Mouse (Mus musculus): ENCODE data around the gene Best2.

The Best2 gene

GRCm38 (mm10) chr8:84982499-84983011 is 31.8 kb downstream of the Best2 start:
- DNase-seq (ENCODE audit: extremely low spot score), result no peak

GRCm38 (mm10) chr8:84981644-84982498 is 32.5 kb downstream of the Best2 start:
- no peak for DNase-seq (ENCODE audit: extremely low spot score)

GRCm38 (mm10) chr8:84980622-84981358 is 33.5 kb downstream of the Best2 start:
- no peak for DNase-seq (ENCODE audit: extremely low spot score)

- DNase-seq (ENCODE audit: extremely low spot score), result peak; percentile 88
Measured at GRCm38 (mm10) chr8:84979599-84980421, 34.5 kb downstream of the Best2 start.

- peak; percentile 86 for DNase-seq (ENCODE audit: extremely low spot score)
Measured at GRCm38 (mm10) chr8:84978248-84978940, 35.9 kb downstream of the Best2 start, which contains the start of gene Junb. Gene Junb, minus strand, starts transcription at chr8:84978718.

- peak; percentile 65 for DNase-seq (ENCODE audit: extremely low spot score)
Measured at GRCm38 (mm10) chr8:84977435-84978247, 36.7 kb downstream of the Best2 start.

- DNase-seq (ENCODE audit: extremely low spot score), result no peak
Measured at GRCm38 (mm10) chr8:84976763-84977434, 37.4 kb downstream of the Best2 start.

- DNase-seq (ENCODE audit: extremely low spot score), result peak; percentile 96
Measured at GRCm38 (mm10) chr8:84976031-84976762, 38.1 kb downstream of the Best2 start.

- DNase-seq (ENCODE audit: extremely low spot score), result peak; percentile 66
Measured at GRCm38 (mm10) chr8:84975434-84975833, 38.9 kb downstream of the Best2 start.

GRCm38 (mm10) chr8:84974543-84975142 is 39.7 kb downstream of the Best2 start:
- DNase-seq (ENCODE audit: extremely low spot score), result no peak

- DNase-seq (ENCODE audit: extremely low spot score), result peak; percentile 60
Measured at GRCm38 (mm10) chr8:84973803-84974542, 40.4 kb downstream of the Best2 start.

- no peak for DNase-seq (ENCODE audit: extremely low spot score)
Measured at GRCm38 (mm10) chr8:84973079-84973478, 41.3 kb downstream of the Best2 start.

GRCm38 (mm10) chr8:84970913-84971312 is 43.4 kb downstream of the Best2 start:
- DNase-seq (ENCODE audit: extremely low spot score), result no peak

GRCm38 (mm10) chr8:84970135-84970790 is 44.1 kb downstream of the Best2 start:
- no peak for DNase-seq (ENCODE audit: extremely low spot score)

GRCm38 (mm10) chr8:84969241-84970134 is 44.8 kb downstream of the Best2 start, which contains the start of the genes Gm49661, Prdx2 and Rnaseh2a:
Gene Gm49661, minus strand, starts transcription at chr8:84969433.
Gene Prdx2, plus strand, starts transcription at chr8:84969587.
Gene Rnaseh2a, minus strand, starts transcription at chr8:84969767.
- peak; percentile 90 for DNase-seq (ENCODE audit: extremely low spot score)

- DNase-seq (ENCODE audit: extremely low spot score), result no peak
Measured at GRCm38 (mm10) chr8:84968650-84969049, 45.7 kb downstream of the Best2 start.

Measured in embryo, embryonic 9.5 days (tissue).